Mouse (Mus musculus): ENCODE measurements at regions not wholly inside any gene's neighbourhood (a gene's known extent, or its start where the extent isn't known, plus 50 kb on each side); places are given as distances from the start of the nearest gene placed in this dataset.

GRCm38 (mm10) chr17:45227190-45227589, 206.3 kb downstream of the Cdc5l start:
- TF ChIP-seq CTCF (IDR thresholded peaks at IDR 0.05; ENCODE audit: insufficient read depth, low read length) (no peak), POLR2A (IDR thresholded peaks at IDR 0.05; ENCODE audit: borderline replicate concordance, extremely low read depth, low read depth, low read length) (no peak)
